Mouse (Mus musculus): ENCODE measurements around the gene Txndc16.

Txndc16 gene

GRCm38 (mm10) chr14:45220090-45220956 is at the start of gene Txndc16:
Gene Txndc16, minus strand, starts transcription at chr14:45220328.
- peak; percentile 15 for DNase-seq (ENCODE audit: extremely low read depth, insufficient read length, low spot score)

- no peak for DNase-seq (ENCODE audit: extremely low read depth, insufficient read length, low spot score)
Observed at GRCm38 (mm10) chr14:45263831-45264592, 43.9 kb upstream of the Txndc16 start.

GRCm38 (mm10) chr14:45251548-45252076 is 31.5 kb upstream of the Txndc16 start:
- DNase-seq (ENCODE audit: extremely low read depth, insufficient read length, low spot score): no peak

- DNase-seq (ENCODE audit: extremely low read depth, insufficient read length, low spot score): no peak
Observed at GRCm38 (mm10) chr14:45241613-45242012, 21.5 kb upstream of the Txndc16 start.

GRCm38 (mm10) chr14:45239042-45239441 is 18.9 kb upstream of the Txndc16 start:
- no peak for DNase-seq (ENCODE audit: extremely low read depth, insufficient read length, low spot score)

GRCm38 (mm10) chr14:45220957-45221630 is 966 bp upstream of the Txndc16 start:
- DNase-seq (ENCODE audit: extremely low read depth, insufficient read length, low spot score): no peak

GRCm38 (mm10) chr14:45219281-45220089 is 643 bp downstream of the Txndc16 start, which contains the start of gene Gpr137c:
Gene Gpr137c, plus strand, starts transcription at chr14:45219717.
- DNase-seq (ENCODE audit: extremely low read depth, insufficient read length, low spot score): peak; percentile 89

- DNase-seq (ENCODE audit: extremely low read depth, insufficient read length, low spot score): no peak
Observed at GRCm38 (mm10) chr14:45217693-45218092, 2.4 kb downstream of the Txndc16 start.

GRCm38 (mm10) chr14:45216711-45217340 is 3.3 kb downstream of the Txndc16 start:
- no peak for DNase-seq (ENCODE audit: extremely low read depth, insufficient read length, low spot score)

GRCm38 (mm10) chr14:45211431-45211830 is 8.7 kb downstream of the Txndc16 start:
- peak; percentile 25 for DNase-seq (ENCODE audit: extremely low read depth, insufficient read length, low spot score)

GRCm38 (mm10) chr14:45210683-45211082 is 9.4 kb downstream of the Txndc16 start:
- no peak for DNase-seq (ENCODE audit: extremely low read depth, insufficient read length, low spot score)

- no peak for DNase-seq (ENCODE audit: extremely low read depth, insufficient read length, low spot score)
Observed at GRCm38 (mm10) chr14:45200607-45201006, 19.5 kb downstream of the Txndc16 start.

- DNase-seq (ENCODE audit: extremely low read depth, insufficient read length, low spot score): peak; percentile 36
Observed at GRCm38 (mm10) chr14:45190999-45191398, 29.1 kb downstream of the Txndc16 start.

- DNase-seq (ENCODE audit: extremely low read depth, insufficient read length, low spot score): no peak
Observed at GRCm38 (mm10) chr14:45181611-45182010, 38.5 kb downstream of the Txndc16 start.

- no peak for DNase-seq (ENCODE audit: extremely low read depth, insufficient read length, low spot score)
Observed at GRCm38 (mm10) chr14:45179606-45180005, 40.5 kb downstream of the Txndc16 start.

GRCm38 (mm10) chr14:45179186-45179585 is 40.9 kb downstream of the Txndc16 start:
- no peak for DNase-seq (ENCODE audit: extremely low read depth, insufficient read length, low spot score)

GRCm38 (mm10) chr14:45175012-45175740 is 45.0 kb downstream of the Txndc16 start:
- no peak for DNase-seq (ENCODE audit: extremely low read depth, insufficient read length, low spot score)

GRCm38 (mm10) chr14:45172260-45172659 is 47.9 kb downstream of the Txndc16 start:
- no peak for DNase-seq (ENCODE audit: extremely low read depth, insufficient read length, low spot score)

GRCm38 (mm10) chr14:45167366-45167765 is 52.8 kb downstream of the Txndc16 start:
- DNase-seq (ENCODE audit: extremely low read depth, insufficient read length, low spot score): no peak
